Mouse (Mus musculus): ENCODE data around the gene Thbs2.
"Not testable (repeated sequence)": the region's sequence is repeated elsewhere in the genome, so short reads cannot be mapped to it uniquely, and the experiment has no call there.

Thbs2 gene

DNA sequence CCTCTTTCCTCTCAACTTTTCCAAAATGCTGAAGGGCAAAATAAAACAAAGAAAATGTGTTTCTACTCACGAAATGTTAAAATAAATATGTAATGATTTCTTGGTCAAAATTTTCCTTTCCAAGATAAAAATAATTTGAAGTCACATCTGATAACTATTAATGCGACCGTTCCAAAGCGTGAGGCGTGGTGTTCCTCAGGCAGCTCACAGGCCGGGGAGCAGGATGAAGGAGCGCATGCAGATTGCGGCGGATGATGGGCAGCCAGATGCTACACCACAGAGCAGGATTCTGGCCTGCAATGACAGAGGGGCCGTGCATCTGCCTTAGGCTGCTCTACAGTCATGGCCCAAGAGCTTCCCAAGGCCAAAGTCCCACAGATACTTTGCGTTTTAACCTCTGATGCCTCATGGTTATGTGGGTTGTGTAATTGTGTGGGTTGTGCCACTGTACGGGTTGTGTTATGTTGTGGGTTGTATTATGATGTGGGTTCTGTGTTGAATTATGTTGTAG is 66.2 kb downstream of the Thbs2 start:
- no peak for DNase-seq

DNA sequence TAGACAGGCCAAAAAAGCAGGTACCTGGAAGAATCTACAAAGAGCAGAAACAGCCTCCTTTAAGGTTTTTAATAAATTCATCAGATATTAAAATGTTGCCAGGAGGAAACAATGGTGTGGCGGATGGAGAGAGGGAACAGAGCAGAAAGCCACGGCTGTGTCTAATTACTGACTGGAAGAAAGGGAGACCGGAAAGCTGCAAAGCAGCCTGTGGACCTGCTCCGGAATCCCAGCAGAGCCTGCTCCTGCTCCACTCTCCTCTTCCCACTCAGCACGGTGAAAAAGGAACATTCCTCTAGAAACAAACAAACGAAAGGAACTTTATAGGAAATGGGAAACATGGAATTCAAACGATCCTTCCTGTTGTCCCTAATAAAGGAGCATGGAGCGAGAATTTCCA is 69.6 kb downstream of the Thbs2 start:
- DNase-seq, result no peak

DNA sequence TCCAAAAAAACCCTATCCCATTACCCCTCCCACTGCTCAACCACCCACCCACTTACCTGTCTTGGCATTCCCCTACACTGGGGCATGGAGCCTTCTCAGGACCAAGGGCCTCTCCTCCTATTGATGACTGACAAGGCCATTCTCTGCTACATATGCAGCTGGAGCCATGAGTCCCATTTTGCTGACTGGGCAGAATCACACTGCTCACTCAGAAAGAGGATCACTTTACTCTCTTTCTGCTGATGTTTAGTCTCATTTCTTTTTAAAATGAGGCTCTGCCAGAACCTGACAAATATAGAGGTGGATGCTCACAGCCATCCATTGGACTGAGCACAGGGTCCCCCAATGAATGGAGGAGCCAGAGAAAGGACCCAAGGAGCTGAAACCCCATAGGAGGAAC is 73.0 kb downstream of the Thbs2 start:
- not testable (repeated sequence) for DNase-seq

DNA sequence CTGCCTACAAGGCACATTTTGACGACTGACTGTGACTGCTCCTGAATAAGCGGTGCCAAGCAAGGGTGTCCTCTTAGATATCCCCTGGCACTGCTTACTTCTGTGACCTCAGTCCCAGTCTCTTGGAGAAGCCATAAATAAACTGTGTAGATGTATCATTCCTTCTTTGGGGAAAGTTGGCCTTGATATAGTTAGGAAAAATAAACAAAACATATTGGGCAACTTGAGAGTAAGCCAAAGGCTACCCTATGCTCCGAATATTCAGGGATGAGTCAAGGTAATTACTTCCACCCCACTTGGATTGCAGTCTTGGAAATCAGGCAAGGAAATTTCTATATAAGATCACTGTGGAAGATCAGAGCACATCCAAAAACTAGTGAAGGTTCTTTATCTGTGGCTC is 74.0 kb downstream of the Thbs2 start:
- DNase-seq, result no peak

DNA sequence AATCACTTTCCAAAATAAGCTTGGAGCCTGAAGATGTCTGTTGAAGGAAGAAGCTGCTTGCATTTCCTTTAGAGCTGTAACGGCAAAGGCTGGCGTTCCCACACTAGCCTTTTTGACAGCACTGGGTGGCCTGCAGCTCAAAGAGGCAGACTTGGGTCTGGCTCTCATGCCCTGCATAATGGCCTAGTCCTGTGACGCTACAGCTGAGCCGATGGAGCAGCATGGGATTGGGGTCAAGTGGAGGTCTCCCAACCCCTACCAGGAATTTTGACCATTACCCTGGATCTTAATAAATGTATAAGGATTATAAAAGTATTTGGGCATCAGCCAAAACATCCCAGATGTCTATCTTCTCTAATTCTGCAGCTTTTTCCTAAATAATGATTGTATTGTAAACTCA is 75.0 kb downstream of the Thbs2 start:
- no peak for DNase-seq

Measured in right cerebral cortex, adult 18-20 months (tissue).